9 mouse cellular contexts compared by ENCODE assay signal in the genomic region with DNA sequence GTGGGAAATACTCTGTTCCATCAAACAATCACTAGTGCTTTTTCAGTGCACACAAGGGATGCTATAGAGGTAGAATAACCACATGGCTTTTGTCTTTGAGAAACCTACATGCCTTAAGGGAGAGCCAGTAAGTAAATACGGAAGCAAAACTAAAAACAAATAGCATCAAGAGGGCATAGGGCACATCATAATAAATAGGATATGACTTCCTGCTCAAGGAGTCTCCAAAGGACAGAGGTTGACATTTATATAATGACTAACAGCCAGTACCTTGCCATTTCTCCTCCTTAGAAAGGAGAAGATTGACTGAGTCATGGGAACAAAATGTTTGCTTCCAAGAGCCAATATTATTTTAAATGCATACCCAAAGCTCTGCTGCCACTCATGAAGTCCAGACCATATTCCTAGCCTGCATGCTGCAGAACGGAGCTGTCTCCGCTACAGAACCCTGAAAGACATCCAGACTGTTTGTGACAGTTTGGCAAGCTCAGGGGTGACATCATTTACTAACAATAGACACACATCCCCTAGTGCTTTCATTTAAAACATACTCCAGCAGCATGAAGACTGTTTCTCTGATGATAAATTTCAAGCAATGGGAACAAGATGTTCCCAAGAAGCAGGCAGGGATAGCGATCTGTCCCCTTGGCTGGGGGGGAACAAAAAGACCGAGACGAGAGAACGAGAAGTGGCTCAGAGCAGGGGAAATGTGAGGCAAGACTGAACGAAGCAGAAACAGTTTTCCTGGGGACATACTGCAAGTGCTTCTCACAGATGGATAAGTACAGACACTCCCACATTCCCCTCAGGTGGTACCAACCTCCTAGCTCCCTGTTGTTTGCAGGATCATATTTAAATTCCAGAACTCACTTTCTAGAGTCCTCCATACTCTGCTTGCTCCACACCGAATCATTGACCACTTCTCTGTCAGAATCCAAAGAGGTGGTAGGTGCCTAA. TPM values are rescaled to one million over a fixed set of nuclear protein-coding genes. Genes with fewer than 3 reads are reported as not detected.
DNase-seq lines count a peak whose midpoint lies in the region; ATAC-seq and TF ChIP-seq lines count a peak whose summit lies in the region.
"Had no signal": no experiment of that assay in that cellular context is flagged by ENCODE, and none has a peak within 500 bp of the region (broad histone marks: within the 10 kb centered on the region; RNA-seq: fewer than 3 reads in every experiment).

No protein-coding gene starts in this region.

- H3K9ac ChIP-seq in forebrain, embryonic 14.5 days (ENCODE audit: low read length): no peak overlapping the region
- H3K9ac ChIP-seq in forebrain, embryonic 13.5 days: no peak overlapping the region
- no peak overlapping the region for H3K9ac ChIP-seq in lung, postnatal 0 days (replicated peaks; ENCODE audit: low read depth)
- H3K9ac ChIP-seq: embryonic facial prominence, embryonic 12.5 days had no signal

- no peaks in the 10 kb centered on the region for H3K9me3 ChIP-seq in forebrain, embryonic 14.5 days (replicated peaks; ENCODE audit: control insufficient read depth, low read length)
- no peaks in the 10 kb centered on the region for H3K9me3 ChIP-seq in forebrain, embryonic 13.5 days (replicated peaks)
- no peaks in the 10 kb centered on the region for H3K9me3 ChIP-seq in lung, postnatal 0 days (ENCODE audit: low read length)
- H3K9me3 ChIP-seq: embryonic facial prominence, embryonic 12.5 days had no signal

- no peak overlapping the region for H3K4me3 ChIP-seq in forebrain, embryonic 14.5 days (ENCODE audit: low read depth, low read length)
- H3K4me3 ChIP-seq in forebrain, embryonic 13.5 days: no peak overlapping the region
- H3K4me3 ChIP-seq in lung, postnatal 0 days (ENCODE audit: low read depth, low read length): no peak overlapping the region
- H3K4me3 ChIP-seq: embryonic facial prominence, embryonic 12.5 days had no signal

- TF ChIP-seq EP300 in lung, postnatal 0 days (IDR thresholded peaks at IDR 0.05): peak; percentile 98

- H3K27ac ChIP-seq in forebrain, embryonic 14.5 days (ENCODE audit: low read depth, low read length): no peak overlapping the region
- no peak overlapping the region for H3K27ac ChIP-seq in forebrain, embryonic 13.5 days
- H3K27ac ChIP-seq in lung, postnatal 0 days (ENCODE audit: low read length): peak overlapping the region; percentile 79
- H3K27ac ChIP-seq: embryonic facial prominence, embryonic 12.5 days had no signal

- TF ChIP-seq CTCF in lung, postnatal 0 days (IDR thresholded peaks at IDR 0.05): no peak

- H3K27me3 ChIP-seq in forebrain, embryonic 14.5 days (replicated peaks; ENCODE audit: control insufficient read depth, insufficient read depth, low read length): no peaks in the 10 kb centered on the region
- H3K27me3 ChIP-seq in forebrain, embryonic 13.5 days: no peaks in the 10 kb centered on the region
- H3K27me3 ChIP-seq in lung, postnatal 0 days (replicated peaks; ENCODE audit: insufficient read depth, low read length): no peaks in the 10 kb centered on the region

- no peak overlapping the region for H3K4me2 ChIP-seq in forebrain, embryonic 14.5 days (ENCODE audit: low read length)
- H3K4me2 ChIP-seq in forebrain, embryonic 13.5 days: no peak overlapping the region
- no peak overlapping the region for H3K4me2 ChIP-seq in lung, postnatal 0 days (replicated peaks; ENCODE audit: low read depth, low read length)
- H3K4me2 ChIP-seq: embryonic facial prominence, embryonic 12.5 days had no signal

- DNase-seq in forebrain, embryonic 14.5 days (ENCODE audit: low spot score): peak; percentile 35
- DNase-seq in adipocyte (ENCODE audit: low spot score): peak; percentile 87
- peak; percentile 13 to 41 for DNase-seq in gastrocnemius, adult 8-10 months (ENCODE audit: low spot score in 2 of 2)
- DNase-seq in kidney, postnatal 14 days: peak; percentile 55
- DNase-seq in lung, postnatal 0 days (ENCODE audit: low spot score): peak; percentile 86
- DNase-seq in spleen, postnatal 10 days (ENCODE audit: low spot score in 2 of 2): no peak
- DNase-seq in retina, embryonic 14.5 days (ENCODE audit: low spot score): no peak

- ATAC-seq in forebrain, embryonic 14.5 days: no peak
- ATAC-seq in forebrain, embryonic 13.5 days: no peak
- peak; percentile 92 for ATAC-seq in lung, postnatal 0 days

- 63% methylated on average over 9 of the region's 9 CpGs for WGBS in forebrain, embryonic 14.5 days
- 78% methylated on average over 9 of the region's 9 CpGs for WGBS in forebrain, embryonic 13.5 days
- WGBS in lung, postnatal 0 days: 29% methylated on average over 9 of the region's 9 CpGs

- H3K4me1 ChIP-seq in forebrain, embryonic 14.5 days (ENCODE audit: control insufficient read depth, insufficient read depth, low read length): no peaks in the 10 kb centered on the region
- no peaks in the 10 kb centered on the region for H3K4me1 ChIP-seq in forebrain, embryonic 13.5 days
- no peaks in the 10 kb centered on the region for H3K4me1 ChIP-seq in lung, postnatal 0 days (ENCODE audit: insufficient read depth, low read depth, low read length)
- H3K4me1 ChIP-seq: embryonic facial prominence, embryonic 12.5 days had no signal

- H3K36me3 ChIP-seq in forebrain, embryonic 14.5 days (ENCODE audit: control insufficient read depth, insufficient read depth, low read length): no peaks in the 10 kb centered on the region
- no peaks in the 10 kb centered on the region for H3K36me3 ChIP-seq in forebrain, embryonic 13.5 days (ENCODE audit: poor library complexity, severe bottlenecking)
- no peaks in the 10 kb centered on the region for H3K36me3 ChIP-seq in lung, postnatal 0 days (ENCODE audit: insufficient read depth, low read length)
- H3K36me3 ChIP-seq: embryonic facial prominence, embryonic 12.5 days had no signal

RNA-seq across cellular contexts. Expression of gene Nyx, which starts 3.5 kb away (rescaled TPM):
- polyA plus RNA-seq in forebrain, embryonic 14.5 days (2014; fragmentation: Nextera tagmentation; extraction: Ambion mirVana): 0.08 TPM in 1 of 2 replicates, not detected in the other
- polyA plus RNA-seq in forebrain, embryonic 13.5 days (2015; fragmentation: Nextera tagmentation; extraction: Ambion mirVana): 0.04 TPM in 1 of 2 replicates, not detected in the other
- under 1 TPM in 2 of 4 experiments, not detected in 2; 0.05 to 0.11 TPM for total RNA-seq in gastrocnemius, adult 8-10 months (2022)
- polyA plus RNA-seq in lung, postnatal 0 days (2015; fragmentation: Nextera tagmentation; extraction: Ambion mirVana): 0.06 and 0.08 TPM in 2 replicates

Comparison
In these comparisons a context has a peak if more than half of its experiments do, and no peak if none do; other contexts are left out.
1. DNase-seq: peak in forebrain, embryonic 14.5 days (single experiment), adipocyte (single experiment), gastrocnemius, adult 8-10 months (2 of 2), kidney, postnatal 14 days (single experiment) and lung, postnatal 0 days (single experiment); none in spleen, postnatal 10 days (0 of 2) and retina, embryonic 14.5 days (single experiment).